Mouse (Mus musculus) midbrain, embryonic 16.5 days (tissue): Measurements from ENCODE around the gene Gpx3. TPM values are rescaled to one million over a fixed set of nuclear protein-coding genes. Genes with fewer than 3 reads are reported as not detected.
"Not testable (repeated sequence)": the region's sequence is repeated elsewhere in the genome, so short reads cannot be mapped to it uniquely, and the experiment has no call there.

Experiments
- ATAC-seq: fragments of 200-750 bp; cut with Nextera tagmentation; 2 replicates; pipeline ENCODE4 v1.8.0; 2017; ENCODE audit warnings: moderate TSS enrichment
- H3K27ac ChIP-seq: fragments of 300-500 bp; sonication (generic); 2 replicates; pipeline ENCODE4 v1.5.1; 2014; ENCODE audit warnings: mild to moderate bottlenecking, low read length, mixed read lengths
- H3K27me3 ChIP-seq: fragments of 300-500 bp; sonication (generic); 2 replicates; pipeline ENCODE4 v1.6.1; 2014; ENCODE audit warnings: low read depth, low read length, mixed read lengths; ENCODE audit not compliant: control insufficient read depth, insufficient read depth
- H3K36me3 ChIP-seq: fragments of 300-500 bp; sonication (generic); 2 replicates; pipeline ENCODE4 v1.6.1; 2014; ENCODE audit warnings: mild to moderate bottlenecking, low read length, moderate library complexity, mixed read lengths; ENCODE audit not compliant: control insufficient read depth, insufficient read depth
- H3K4me1 ChIP-seq: fragments of 300-500 bp; sonication (generic); 2 replicates; pipeline ENCODE4 v1.6.1; 2014; ENCODE audit warnings: mild to moderate bottlenecking, low read length, mixed read lengths; ENCODE audit not compliant: control insufficient read depth, insufficient read depth
- H3K4me2 ChIP-seq: fragments of 300-500 bp; sonication (generic); 2 replicates; pipeline ENCODE4 v1.6.1; 2014; ENCODE audit warnings: mild to moderate bottlenecking, low read length, mixed read lengths
- H3K4me3 ChIP-seq: fragments of 300-500 bp; sonication (generic); 2 replicates; pipeline ENCODE4 v1.5.1; 2014; ENCODE audit warnings: low read depth, mild to moderate bottlenecking, low read length, moderate library complexity, mixed read lengths
- H3K9ac ChIP-seq: fragments of 300-500 bp; sonication (generic); 2 replicates; pipeline ENCODE4 v1.6.1; 2014; ENCODE audit warnings: low read depth, low read length, mixed read lengths
- H3K9me3 ChIP-seq: fragments of 300-500 bp; sonication (generic); replicated peaks from 2 replicates; pipeline ENCODE4 v1.6.1; 2014; ENCODE audit warnings: mild to moderate bottlenecking, low read length, mixed read lengths; ENCODE audit not compliant: control insufficient read depth, poor library complexity, severe bottlenecking
- WGBS: fragments of 180-500 bp; shearing (Covaris S2); extraction: QIAGEN DNeasy Blood & Tissue Kit; methylation state at CpG from one replicate; pipeline ENCODE4 v1.1.7; 2014; 5-methylcytosine and 5-hydroxymethylcytosine counted together
- polyA plus RNA-seq: library from polyadenylated mRNA; unstranded; fragments of >200 nt; fragmentation: Nextera tagmentation; extraction: Ambion mirVana; gene quantifications from 2 replicates; pipeline ENCODE4 v1.2.1, GENCODE M21; 2015

The Gpx3 gene
- polyA plus RNA-seq, 1 experiment from 2014 or later, result 40.5 TPM

DNA sequence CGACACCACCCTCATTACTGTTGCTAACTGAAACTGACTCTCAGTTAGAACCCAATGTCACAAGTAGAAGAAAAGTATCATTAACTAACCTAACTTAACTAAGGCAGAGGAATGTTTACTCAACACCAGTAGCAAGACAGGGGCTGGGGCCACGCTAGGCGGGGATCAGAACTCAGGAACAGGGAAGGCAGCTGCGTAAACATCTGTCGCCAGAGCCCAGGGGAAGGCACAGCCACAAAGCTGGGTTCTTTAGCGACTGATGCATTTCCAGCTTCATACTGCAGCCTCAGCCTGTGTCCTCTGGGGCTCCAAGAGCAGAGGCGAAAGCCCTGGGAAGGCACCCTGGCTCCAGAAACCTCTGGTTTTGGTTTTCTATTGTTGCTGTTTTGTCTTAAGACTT is 10.2 kb upstream of the Gpx3 start:
- ATAC-seq, result no peak
- Histone ChIP-seq H3K9me3 (no peaks in the 10 kb centered on the region), H3K4me2 (no peak overlapping the region), H3K9ac (no peak overlapping the region), H3K4me3 (no peak overlapping the region), H3K36me3 (no peaks in the 10 kb centered on the region), H3K4me1 (no peaks in the 10 kb centered on the region), H3K27ac (no peak overlapping the region), H3K27me3 (no peaks in the 10 kb centered on the region)
- 60% methylated on average over 7 of the region's 7 CpGs for WGBS

- Histone ChIP-seq H3K4me1 (no peaks in the 10 kb centered on the region), H3K4me2 (no peak overlapping the region), H3K9me3 (no peaks in the 10 kb centered on the region), H3K4me3 (no peak overlapping the region), H3K9ac (no peak overlapping the region), H3K36me3 (no peaks in the 10 kb centered on the region), H3K27ac (no peak overlapping the region), H3K27me3 (no peaks in the 10 kb centered on the region)
- no peak for ATAC-seq
- WGBS, result 65% methylated on average over 9 of the region's 9 CpGs
Measured at GRCm38 (mm10) chr11:54894589-54894988, 7.7 kb upstream of the Gpx3 start.

GRCm38 (mm10) chr11:54896646-54897045 is 5.6 kb upstream of the Gpx3 start:
- H3K27ac ChIP-seq, ATAC-seq, H3K36me3 ChIP-seq, H3K4me1 ChIP-seq, H3K4me2 ChIP-seq, H3K27me3 ChIP-seq, H3K4me3 ChIP-seq, H3K9me3 ChIP-seq, H3K9ac ChIP-seq: not testable (repeated sequence)
- 90% methylated on average over 3 of the region's 3 CpGs for WGBS

DNA sequence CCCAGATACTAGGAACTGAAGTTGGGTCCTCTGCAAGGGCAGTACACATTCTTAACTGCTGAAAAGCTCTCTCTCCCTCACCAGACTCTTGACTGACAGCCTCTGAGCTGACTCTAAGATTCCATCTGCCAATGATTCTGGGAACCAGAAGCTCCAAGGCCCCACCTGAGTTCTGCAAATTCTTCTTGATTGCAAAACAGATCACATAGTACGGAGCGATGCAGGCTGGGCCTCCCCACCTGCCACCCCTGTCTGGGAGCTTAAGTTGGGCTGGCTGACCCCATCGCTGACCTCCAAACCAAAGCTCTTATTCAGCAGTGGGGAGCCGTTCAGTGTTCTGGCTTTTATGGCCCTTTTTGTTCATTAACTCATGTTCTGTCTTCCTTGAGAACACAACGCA is 4.8 kb upstream of the Gpx3 start:
- Histone ChIP-seq H3K36me3 (no peaks in the 10 kb centered on the region), H3K27ac (no peak overlapping the region), H3K9me3 (no peaks in the 10 kb centered on the region), H3K4me3 (no peak overlapping the region), H3K4me1 (peaks cover 4% of the 10 kb centered on the region; the same call in 1 of the 2 replicates), H3K4me2 (no peak overlapping the region), H3K9ac (no peak overlapping the region), H3K27me3 (no peaks in the 10 kb centered on the region)
- WGBS, result 48% methylated on average over 5 of the region's 5 CpGs
- ATAC-seq, result no peak

DNA sequence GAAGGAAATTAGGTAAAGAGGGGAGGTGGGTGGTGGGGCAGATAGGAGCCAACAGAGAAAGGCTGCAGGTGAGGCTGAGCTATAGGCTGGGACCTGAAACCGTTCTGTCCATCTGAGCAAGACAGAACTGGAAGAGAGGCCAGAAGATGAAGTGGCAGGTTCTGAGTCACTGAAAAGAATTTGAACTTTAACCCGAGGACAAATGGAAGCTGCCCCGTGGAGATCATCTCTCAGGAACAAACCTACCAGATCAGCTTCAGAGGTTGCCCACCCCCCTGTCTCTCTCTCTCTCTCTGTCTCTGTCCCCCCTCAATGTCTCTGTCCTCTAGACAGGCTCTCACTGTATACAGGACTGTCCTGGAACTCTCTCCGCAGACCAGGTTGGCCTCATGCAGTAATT is 2.6 kb upstream of the Gpx3 start:
- H3K4me1 ChIP-seq, result peaks cover 8% of the 10 kb centered on the region; the same call in 1 of the 2 replicates
- H3K4me3 ChIP-seq, result no peak overlapping the region
- no peak for ATAC-seq
- no peak overlapping the region for H3K9ac ChIP-seq
- H3K9me3 ChIP-seq, result no peaks in the 10 kb centered on the region
- 77% methylated on average over 4 of the region's 4 CpGs for WGBS
- H3K27ac ChIP-seq, result no peak overlapping the region
- H3K36me3 ChIP-seq, result no peaks in the 10 kb centered on the region
- H3K27me3 ChIP-seq, result no peaks in the 10 kb centered on the region
- no peak overlapping the region for H3K4me2 ChIP-seq

GRCm38 (mm10) chr11:54903339-54903738 is 1.1 kb downstream of the Gpx3 start:
- Histone ChIP-seq H3K36me3 (no peaks in the 10 kb centered on the region), H3K27ac (no peak overlapping the region), H3K9ac (peak overlapping the region; percentile 68), H3K4me1 (peaks cover 8% of the 10 kb centered on the region; the same call in 1 of the 2 replicates), H3K9me3 (no peaks in the 10 kb centered on the region), H3K4me3 (peak overlapping the region; percentile 57), H3K4me2 (peak overlapping the region; percentile 95), H3K27me3 (no peaks in the 10 kb centered on the region)
- no peak for ATAC-seq
- 76% methylated on average over 5 of the region's 5 CpGs for WGBS

GRCm38 (mm10) chr11:54903940-54904706 is 1.9 kb downstream of the Gpx3 start:
- Histone ChIP-seq H3K4me1 (peaks cover 8% of the 10 kb centered on the region; the same call in 1 of the 2 replicates), H3K9me3 (no peaks in the 10 kb centered on the region), H3K36me3 (no peaks in the 10 kb centered on the region), H3K27me3 (no peaks in the 10 kb centered on the region), H3K27ac (no peak overlapping the region), H3K4me2 (no peak overlapping the region), H3K9ac (no peak overlapping the region), H3K4me3 (no peak overlapping the region)
- no peak for ATAC-seq
- WGBS, result 53% methylated on average over 4 of the region's 4 CpGs

DNA sequence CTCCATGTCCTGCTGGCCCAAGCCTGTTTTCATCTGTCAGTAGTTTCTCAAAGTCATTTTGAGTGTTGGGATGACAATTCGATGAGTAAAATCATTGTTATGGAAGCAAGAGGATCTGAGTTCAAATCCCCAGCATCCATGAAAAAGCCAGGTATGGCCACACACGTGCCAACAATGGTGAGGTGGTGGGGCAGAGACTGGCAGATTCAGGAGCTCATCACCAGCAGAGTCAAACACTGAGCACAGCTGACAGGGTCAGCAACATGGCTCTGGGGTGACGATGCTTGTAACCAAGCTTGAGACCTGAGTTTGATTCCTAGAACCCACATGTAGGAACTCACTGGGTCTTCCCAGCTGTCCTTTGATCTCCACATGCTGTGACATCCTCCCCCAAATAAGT is 2.8 kb downstream of the Gpx3 start:
- no peak overlapping the region for H3K4me2 ChIP-seq
- no peak for ATAC-seq
- peaks cover 8% of the 10 kb centered on the region; the same call in 1 of the 2 replicates for H3K4me1 ChIP-seq
- H3K27ac ChIP-seq, result no peak overlapping the region
- H3K36me3 ChIP-seq, result no peaks in the 10 kb centered on the region
- H3K9me3 ChIP-seq, result no peaks in the 10 kb centered on the region
- no peaks in the 10 kb centered on the region for H3K27me3 ChIP-seq
- 85% methylated on average over 3 of the region's 3 CpGs for WGBS
- H3K9ac ChIP-seq, result no peak overlapping the region
- H3K4me3 ChIP-seq, result no peak overlapping the region

- no peak for ATAC-seq
- 66% methylated on average over 4 of the region's 4 CpGs for WGBS
- H3K4me1 ChIP-seq, result peaks cover 8% of the 10 kb centered on the region; the same call in 1 of the 2 replicates
- no peak overlapping the region for H3K27ac ChIP-seq
- no peak overlapping the region for H3K9ac ChIP-seq
- no peak overlapping the region for H3K4me3 ChIP-seq
- H3K9me3 ChIP-seq, result no peaks in the 10 kb centered on the region
- H3K4me2 ChIP-seq, result no peak overlapping the region
- H3K27me3 ChIP-seq, result no peaks in the 10 kb centered on the region
- H3K36me3 ChIP-seq, result no peaks in the 10 kb centered on the region
Measured at GRCm38 (mm10) chr11:54905931-54906330, 3.7 kb downstream of the Gpx3 start.
